Mouse (Mus musculus): ENCODE results near the gene Olfr1259.
"Not testable (repeated sequence)": the region's sequence is repeated elsewhere in the genome, so short reads cannot be mapped to it uniquely, and the experiment has no call there.

Gene Olfr1259

GRCm38 (mm10) chr2:89948564-89948963 lies at the start of gene Olfr1259:
TSS of gene Olfr1259 (minus strand) at chr2:89948664.
- no peak for DNase-seq (ENCODE audit: extremely low read depth, low read depth)

- DNase-seq (ENCODE audit: extremely low read depth, low read depth), result no peak
Observed at GRCm38 (mm10) chr2:89990921-89991320, 42.5 kb upstream of the Olfr1259 start, which contains the start of gene Olfr1261. TSS of gene Olfr1261 (plus strand) at chr2:89991221.

GRCm38 (mm10) chr2:89977709-89978108 lies 29.2 kb upstream of the Olfr1259 start:
- DNase-seq (ENCODE audit: extremely low read depth, low read depth), result no peak

GRCm38 (mm10) chr2:89974184-89974583 lies 25.7 kb upstream of the Olfr1259 start, which contains the start of gene Olfr1260:
TSS of gene Olfr1260 (plus strand) at chr2:89974340.
- DNase-seq (ENCODE audit: extremely low read depth, low read depth), result no peak

- no peak for DNase-seq (ENCODE audit: extremely low read depth, low read depth)
Observed at GRCm38 (mm10) chr2:89927009-89927408, 21.5 kb downstream of the Olfr1259 start, which contains the start of gene Olfr1258. TSS of gene Olfr1258 (plus strand) at chr2:89927309.

- DNase-seq (ENCODE audit: extremely low read depth, low read depth), result not testable (repeated sequence)
Observed at GRCm38 (mm10) chr2:89912616-89913015, 35.8 kb downstream of the Olfr1259 start.

Measured in MEL-GATA-1-ER (cell line).